8 mouse cellular contexts compared by ENCODE assay signal in genomic region chr14:50929951-50930350, GRCm38 (mm10). TPM values are rescaled to one million over a fixed set of nuclear protein-coding genes. Genes with fewer than 3 reads are reported as not detected.
DNase-seq lines count a peak whose midpoint lies in the region; ATAC-seq and TF ChIP-seq lines count a peak whose summit lies in the region.

No protein-coding gene starts in this region.

- peak overlapping the region; percentile 88 for H3K4me3 ChIP-seq in kidney, postnatal 0 days (replicated peaks; ENCODE audit: low read depth, low read length)
- peak overlapping the region; percentile 92 for H3K4me3 ChIP-seq in embryonic facial prominence, embryonic 12.5 days
- H3K4me3 ChIP-seq in hindbrain, postnatal 0 days (ENCODE audit: low read length) = peak overlapping the region; percentile 62
- peak overlapping the region; percentile 99 for H3K4me3 ChIP-seq in midbrain, embryonic 13.5 days (replicated peaks)

- no peak for ATAC-seq in kidney, postnatal 0 days (replicated peaks; ENCODE audit: low FRiP score, low read depth)
- no peak for ATAC-seq in embryonic facial prominence, embryonic 12.5 days (ENCODE audit: insufficient number of reproducible peaks, insufficient read depth, low FRiP score, low TSS enrichment)
- ATAC-seq in hindbrain, postnatal 0 days = no peak
- ATAC-seq in midbrain, embryonic 13.5 days = no peak
- ATAC-seq in CD4-positive, CD25-positive, alpha-beta regulatory T cell, adult 4 months = no peak

- H3K4me1 ChIP-seq in kidney, postnatal 0 days (replicated peaks; ENCODE audit: insufficient read depth, low read length) = 0 out of 2 replicates have a peak, but pooled peaks cover 5% of the 10 kb centered on the region
- peaks cover 19% of the 10 kb centered on the region for H3K4me1 ChIP-seq in embryonic facial prominence, embryonic 12.5 days
- 0 out of 2 replicates have a peak, but pooled peaks cover 9% of the 10 kb centered on the region for H3K4me1 ChIP-seq in hindbrain, postnatal 0 days (ENCODE audit: insufficient read depth, low read length)
- peaks cover 40% of the 10 kb centered on the region for H3K4me1 ChIP-seq in midbrain, embryonic 13.5 days (replicated peaks)

- H3K27ac ChIP-seq in kidney, postnatal 0 days = peak overlapping the region; percentile 87
- no peak overlapping the region for H3K27ac ChIP-seq in embryonic facial prominence, embryonic 12.5 days
- peak overlapping the region; percentile 83 for H3K27ac ChIP-seq in hindbrain, postnatal 0 days
- peak overlapping the region; percentile 86 for H3K27ac ChIP-seq in midbrain, embryonic 13.5 days

- H3K4me2 ChIP-seq in kidney, postnatal 0 days (ENCODE audit: low read length) = peak overlapping the region; percentile 84
- peak overlapping the region; percentile 85 for H3K4me2 ChIP-seq in embryonic facial prominence, embryonic 12.5 days (replicated peaks)
- H3K4me2 ChIP-seq in hindbrain, postnatal 0 days (ENCODE audit: low read depth, low read length) = peak overlapping the region; percentile 79
- peak overlapping the region; percentile 93 for H3K4me2 ChIP-seq in midbrain, embryonic 13.5 days (replicated peaks)

- 9% methylated on average over 10 of the region's 10 CpGs for WGBS in kidney, postnatal 0 days
- WGBS in embryonic facial prominence, embryonic 12.5 days = 18% methylated on average over 10 of the region's 10 CpGs
- 13% methylated on average over 10 of the region's 10 CpGs for WGBS in hindbrain, postnatal 0 days
- WGBS in midbrain, embryonic 13.5 days = 15% methylated on average over 10 of the region's 10 CpGs

- H3K9ac ChIP-seq in kidney, postnatal 0 days (ENCODE audit: low read depth, low read length) = peak overlapping the region; percentile 94
- peak overlapping the region; percentile 81 for H3K9ac ChIP-seq in embryonic facial prominence, embryonic 12.5 days
- H3K9ac ChIP-seq in hindbrain, postnatal 0 days (replicated peaks; ENCODE audit: low read length) = peak overlapping the region; percentile 84
- peak overlapping the region; percentile 99 for H3K9ac ChIP-seq in midbrain, embryonic 13.5 days (replicated peaks)

- no peaks in the 10 kb centered on the region for H3K9me3 ChIP-seq in kidney, postnatal 0 days (replicated peaks; ENCODE audit: low read length)
- no peaks in the 10 kb centered on the region for H3K9me3 ChIP-seq in embryonic facial prominence, embryonic 12.5 days
- H3K9me3 ChIP-seq in hindbrain, postnatal 0 days (ENCODE audit: low read length) = no peaks in the 10 kb centered on the region
- H3K9me3 ChIP-seq in midbrain, embryonic 13.5 days = no peaks in the 10 kb centered on the region

- no peak for TF ChIP-seq CTCF in kidney, postnatal 0 days (IDR thresholded peaks at IDR 0.05; ENCODE audit: low read depth)
- TF ChIP-seq CTCF in hindbrain, postnatal 0 days (IDR thresholded peaks at IDR 0.05; ENCODE audit: low read depth) = no peak

- H3K36me3 ChIP-seq in kidney, postnatal 0 days (ENCODE audit: insufficient read depth, low read length) = peaks cover 23% of the 10 kb centered on the region
- H3K36me3 ChIP-seq in embryonic facial prominence, embryonic 12.5 days = peaks cover 30% of the 10 kb centered on the region
- H3K36me3 ChIP-seq in hindbrain, postnatal 0 days (ENCODE audit: insufficient read depth, low read length) = peaks cover 32% of the 10 kb centered on the region
- peaks cover 33% of the 10 kb centered on the region for H3K36me3 ChIP-seq in midbrain, embryonic 13.5 days

- H3K27me3 ChIP-seq in kidney, postnatal 0 days (ENCODE audit: insufficient read depth, low read length) = no peaks in the 10 kb centered on the region
- H3K27me3 ChIP-seq in embryonic facial prominence, embryonic 12.5 days = no peaks in the 10 kb centered on the region
- no peaks in the 10 kb centered on the region for H3K27me3 ChIP-seq in hindbrain, postnatal 0 days (ENCODE audit: insufficient read depth, low read length)
- no peaks in the 10 kb centered on the region for H3K27me3 ChIP-seq in midbrain, embryonic 13.5 days

- DNase-seq in kidney, postnatal 0 days (ENCODE audit: low spot score) = peak; percentile 5
- no peak for DNase-seq in kidney, adult 18-20 months
- peak; percentile 2 for DNase-seq in hindbrain, postnatal 0 days (ENCODE audit: low spot score)
- no peak for DNase-seq in cerebellum, postnatal 25 days
- no peak for DNase-seq in B cell, adult 2 months

RNA-seq across cellular contexts. Expression of gene Pip4p1, which starts 0.7 kb away (rescaled TPM):
- 49.5 and 52.6 TPM in 2 replicates for polyA plus RNA-seq in kidney, postnatal 0 days (2015; fragmentation: Nextera tagmentation; extraction: Ambion mirVana)
- polyA plus RNA-seq in embryonic facial prominence, embryonic 12.5 days (2016; fragmentation: Nextera tagmentation; extraction: Ambion mirVana) = 54.5 and 57.6 TPM in 2 replicates
- total RNA-seq in hindbrain, postnatal 0 days (2014; rRNA removed) = 53.3 and 69.1 TPM in 2 replicates
- polyA plus RNA-seq in hindbrain, postnatal 0 days (2015; fragmentation: Nextera tagmentation; extraction: Ambion mirVana) = 102 and 103 TPM in 2 replicates
- 78.9 and 85.3 TPM in 2 replicates for polyA plus RNA-seq in midbrain, embryonic 13.5 days (2015; fragmentation: Nextera tagmentation; extraction: Ambion mirVana)
- polyA plus RNA-seq in CD4-positive, CD25-positive, alpha-beta regulatory T cell, adult 4 months (2017; shearing (Covaris generic)) = 1 to 10 TPM; 2.9 to 3.4 TPM

RNA-seq across cellular contexts. Expression of gene Pnp, which starts 0.9 kb away (rescaled TPM):
- 78.5 and 81.0 TPM in 2 replicates for polyA plus RNA-seq in kidney, postnatal 0 days (2015; fragmentation: Nextera tagmentation; extraction: Ambion mirVana)
- 48.8 and 49.9 TPM in 2 replicates for polyA plus RNA-seq in embryonic facial prominence, embryonic 12.5 days (2016; fragmentation: Nextera tagmentation; extraction: Ambion mirVana)
- total RNA-seq in hindbrain, postnatal 0 days (2014; rRNA removed) = 16.7 and 19.1 TPM in 2 replicates
- polyA plus RNA-seq in hindbrain, postnatal 0 days (2015; fragmentation: Nextera tagmentation; extraction: Ambion mirVana) = 17.5 and 18.2 TPM in 2 replicates
- polyA plus RNA-seq in midbrain, embryonic 13.5 days (2015; fragmentation: Nextera tagmentation; extraction: Ambion mirVana) = 29.1 and 31.1 TPM in 2 replicates
- polyA plus RNA-seq in CD4-positive, CD25-positive, alpha-beta regulatory T cell, adult 4 months (2017; shearing (Covaris generic)) = 10 to 100 TPM; 61.1 to 62.9 TPM

RNA-seq across cellular contexts. Expression of gene Apex1, which starts 5.2 kb away (rescaled TPM):
- polyA plus RNA-seq in kidney, postnatal 0 days (2015; fragmentation: Nextera tagmentation; extraction: Ambion mirVana) = 211 and 212 TPM in 2 replicates
- 320 and 335 TPM in 2 replicates for polyA plus RNA-seq in embryonic facial prominence, embryonic 12.5 days (2016; fragmentation: Nextera tagmentation; extraction: Ambion mirVana)
- total RNA-seq in hindbrain, postnatal 0 days (2014; rRNA removed) = 68.6 and 70.2 TPM in 2 replicates
- polyA plus RNA-seq in hindbrain, postnatal 0 days (2015; fragmentation: Nextera tagmentation; extraction: Ambion mirVana) = 145 and 156 TPM in 2 replicates
- polyA plus RNA-seq in midbrain, embryonic 13.5 days (2015; fragmentation: Nextera tagmentation; extraction: Ambion mirVana) = 279 and 280 TPM in 2 replicates
- 100 to 1,000 TPM in 1 of 2 experiments, 10 to 100 TPM in 1; 74.0 to 103 TPM for polyA plus RNA-seq in CD4-positive, CD25-positive, alpha-beta regulatory T cell, adult 4 months (2017; shearing (Covaris generic))

RNA-seq across cellular contexts. Expression of gene Osgep, which starts 5.3 kb away (rescaled TPM):
- polyA plus RNA-seq in kidney, postnatal 0 days (2015; fragmentation: Nextera tagmentation; extraction: Ambion mirVana) = 122 and 138 TPM in 2 replicates
- polyA plus RNA-seq in embryonic facial prominence, embryonic 12.5 days (2016; fragmentation: Nextera tagmentation; extraction: Ambion mirVana) = 162 and 166 TPM in 2 replicates
- total RNA-seq in hindbrain, postnatal 0 days (2014; rRNA removed) = 71.4 and 80.9 TPM in 2 replicates
- 72.4 and 82.7 TPM in 2 replicates for polyA plus RNA-seq in hindbrain, postnatal 0 days (2015; fragmentation: Nextera tagmentation; extraction: Ambion mirVana)
- polyA plus RNA-seq in midbrain, embryonic 13.5 days (2015; fragmentation: Nextera tagmentation; extraction: Ambion mirVana) = 127 and 130 TPM in 2 replicates
- polyA plus RNA-seq in CD4-positive, CD25-positive, alpha-beta regulatory T cell, adult 4 months (2017; shearing (Covaris generic)) = 100 to 1,000 TPM in 1 of 2 experiments, 10 to 100 TPM in 1; 85.3 to 100 TPM

RNA-seq across cellular contexts. Expression of gene Gm49342, which starts 14.4 kb away (rescaled TPM):
- polyA plus RNA-seq in kidney, postnatal 0 days (2015; fragmentation: Nextera tagmentation; extraction: Ambion mirVana) = not detected in 2 replicates
- polyA plus RNA-seq in embryonic facial prominence, embryonic 12.5 days (2016; fragmentation: Nextera tagmentation; extraction: Ambion mirVana) = not detected in 2 replicates
- total RNA-seq in hindbrain, postnatal 0 days (2014; rRNA removed) = 0.47 and 16.3 TPM in 2 replicates
- polyA plus RNA-seq in hindbrain, postnatal 0 days (2015; fragmentation: Nextera tagmentation; extraction: Ambion mirVana) = not detected in 2 replicates
- not detected in 2 replicates for polyA plus RNA-seq in midbrain, embryonic 13.5 days (2015; fragmentation: Nextera tagmentation; extraction: Ambion mirVana)
- polyA plus RNA-seq in CD4-positive, CD25-positive, alpha-beta regulatory T cell, adult 4 months (2017; shearing (Covaris generic)) = 1 to 10 TPM; 3.4 to 9.3 TPM

Comparison
In these comparisons a context has a peak if more than half of its experiments do, and no peak if none do; other contexts are left out.
1. DNase-seq: peak in kidney, postnatal 0 days (single experiment) and hindbrain, postnatal 0 days (single experiment); none in kidney, adult 18-20 months (single experiment), cerebellum, postnatal 25 days (0 of 2) and B cell, adult 2 months (0 of 2).
2. RNA of gene Pip4p1, which starts 0.7 kb away (polyA plus RNA-seq): 102 to 103 TPM in hindbrain, postnatal 0 days, 78.9 to 85.3 TPM in midbrain, embryonic 13.5 days, 54.5 to 57.6 TPM in embryonic facial prominence, embryonic 12.5 days and 49.5 to 52.6 TPM in kidney, postnatal 0 days; 2.9 to 3.4 TPM in CD4-positive, CD25-positive, alpha-beta regulatory T cell, adult 4 months; every median in the first group is over 10 times any median in the second.
3. Peak in every context shown above with its lines, with median percentiles within 50 percentile points of each other: H3K4me2 ChIP-seq, H3K4me3 ChIP-seq and H3K9ac ChIP-seq.